Mouse (Mus musculus) ES-E14 (cell line): ENCODE measurements at regions not wholly inside any gene's neighbourhood (a gene's known extent, or its start where the extent isn't known, plus 50 kb on each side); places are given as distances from the start of the nearest gene placed in this dataset.

ENCODE experiments used
- CHD2 ChIP-seq: IDR thresholded peaks from 2 replicates; pipeline ENCODE4 v1.6.1; 2014; ENCODE audit warnings: mild to moderate bottlenecking, low read depth, low read length, inconsistent platforms
- ZC3H11A ChIP-seq: IDR thresholded peaks from 2 replicates; pipeline ENCODE4 v1.6.1; 2012; ENCODE audit warnings: low read depth, mild to moderate bottlenecking, inconsistent platforms, low read length, borderline replicate concordance

GRCm38 (mm10) chr15:67229359-67229758, 728.6 kb upstream of the Lrrc6 start:
- no peak for TF ChIP-seq ZC3H11A
- TF ChIP-seq CHD2: no peak
